Mouse (Mus musculus): ENCODE results near the gene Skp2. TPM values are rescaled to one million over a fixed set of nuclear protein-coding genes. Genes with fewer than 3 reads are reported as not detected.
"Not testable (repeated sequence)": the region's sequence is repeated elsewhere in the genome, so short reads cannot be mapped to it uniquely, and the experiment has no call there.

The Skp2 gene
- polyA plus RNA-seq (2016; fragmentation: Nextera tagmentation; extraction: Ambion mirVana) = 113 and 122 TPM in 2 replicates

- no peak within 1 kb of the TSS for H3K27ac ChIP-seq
Observed at GRCm38 (mm10) chr15:9155325-9155724, at the start of gene Skp2. Gene Skp2 (minus strand): TSS chr15:9155425.

GRCm38 (mm10) chr15:9198421-9198820, 43.2 kb upstream of the Skp2 start:
- 67% methylated on average over 6 of the region's 6 CpGs for WGBS
- Histone ChIP-seq H3K36me3 (replicated peaks) (peaks cover 8% of the 10 kb centered on the region; the same call in 1 of the 2 replicates), H3K4me3 (replicated peaks) (no peak overlapping the region), H3K9ac (no peak overlapping the region), H3K27ac (no peak overlapping the region), H3K4me2 (no peak overlapping the region), H3K27me3 (no peaks in the 10 kb centered on the region), H3K9me3 (no peaks in the 10 kb centered on the region), H3K4me1 (no peaks in the 10 kb centered on the region)
- no peak for ATAC-seq (ENCODE audit: low FRiP score)

More at GRCm38 (mm10) chr15:9155325-9155724, at the start of gene Skp2:
- Histone ChIP-seq H3K9ac (no peak within 1 kb of the TSS), H3K4me3 (replicated peaks) (no peak within 1 kb of the TSS), H3K36me3 (replicated peaks) (peaks cover 42% of the 10 kb centered on the region), H3K4me1 (no peaks in the 10 kb centered on the region), H3K27me3 (no peaks in the 10 kb centered on the region), H3K4me2 (no peak within 1 kb of the TSS), H3K9me3 (no peaks in the 10 kb centered on the region)
- no peak for ATAC-seq (ENCODE audit: low FRiP score)

GRCm38 (mm10) chr15:9192685-9193084, 37.5 kb upstream of the Skp2 start:
- peaks cover 21% of the 10 kb centered on the region for H3K36me3 ChIP-seq (replicated peaks)
- H3K9me3 ChIP-seq; ATAC-seq (ENCODE audit: low FRiP score); H3K27ac ChIP-seq; H3K4me1 ChIP-seq; H3K4me2 ChIP-seq; H3K4me3 ChIP-seq (replicated peaks); H3K27me3 ChIP-seq; H3K9ac ChIP-seq: not testable (repeated sequence)

GRCm38 (mm10) chr15:9189796-9190195, 34.6 kb upstream of the Skp2 start:
- H3K36me3 ChIP-seq (replicated peaks) = peaks cover 33% of the 10 kb centered on the region
- 82% methylated on average over 2 of the region's 2 CpGs for WGBS

GRCm38 (mm10) chr15:9183995-9184394, 28.8 kb upstream of the Skp2 start:
- WGBS = 96% methylated on average over 5 of the region's 5 CpGs

More at GRCm38 (mm10) chr15:9189796-9190195, 34.6 kb upstream of the Skp2 start:
- no peak overlapping the region for H3K9ac ChIP-seq
- no peak overlapping the region for H3K27ac ChIP-seq
- H3K4me2 ChIP-seq = no peak overlapping the region
- H3K27me3 ChIP-seq = no peaks in the 10 kb centered on the region
- H3K9me3 ChIP-seq = no peaks in the 10 kb centered on the region
- no peak for ATAC-seq (ENCODE audit: low FRiP score)
- H3K4me3 ChIP-seq (replicated peaks) = no peak overlapping the region
- no peaks in the 10 kb centered on the region for H3K4me1 ChIP-seq

GRCm38 (mm10) chr15:9177038-9177437, 21.8 kb upstream of the Skp2 start:
- H3K36me3 ChIP-seq (replicated peaks) = peaks cover 25% of the 10 kb centered on the region
- H3K4me3 ChIP-seq (replicated peaks) = no peak overlapping the region
- H3K9me3 ChIP-seq = no peaks in the 10 kb centered on the region
- H3K4me1 ChIP-seq = no peaks in the 10 kb centered on the region
- no peak overlapping the region for H3K27ac ChIP-seq
- 95% methylated on average over 3 of the region's 3 CpGs for WGBS
- H3K9ac ChIP-seq = no peak overlapping the region
- no peaks in the 10 kb centered on the region for H3K27me3 ChIP-seq
- no peak for ATAC-seq (ENCODE audit: low FRiP score)
- H3K4me2 ChIP-seq = no peak overlapping the region

More at GRCm38 (mm10) chr15:9183995-9184394, 28.8 kb upstream of the Skp2 start:
- no peak for ATAC-seq (ENCODE audit: low FRiP score)
- Histone ChIP-seq H3K4me1 (no peaks in the 10 kb centered on the region), H3K9me3 (no peaks in the 10 kb centered on the region), H3K27ac (no peak overlapping the region), H3K27me3 (no peaks in the 10 kb centered on the region), H3K36me3 (replicated peaks) (peaks cover 28% of the 10 kb centered on the region), H3K9ac (no peak overlapping the region), H3K4me3 (replicated peaks) (no peak overlapping the region), H3K4me2 (no peak overlapping the region)

- H3K4me1 ChIP-seq = no peaks in the 10 kb centered on the region; the same call in 1 of the 2 replicates
- H3K9me3 ChIP-seq = no peaks in the 10 kb centered on the region
- 67% methylated on average over 6 of the region's 6 CpGs for WGBS
- no peak for ATAC-seq (ENCODE audit: low FRiP score)
- peaks cover 26% of the 10 kb centered on the region for H3K36me3 ChIP-seq (replicated peaks)
- H3K27me3 ChIP-seq = no peaks in the 10 kb centered on the region
- H3K4me2 ChIP-seq = no peak overlapping the region
- H3K4me3 ChIP-seq (replicated peaks) = no peak overlapping the region
- H3K9ac ChIP-seq = no peak overlapping the region
- H3K27ac ChIP-seq = no peak overlapping the region
Observed at GRCm38 (mm10) chr15:9164125-9164524, 8.9 kb upstream of the Skp2 start.

- Histone ChIP-seq H3K27ac (0 out of 2 replicates have a peak overlapping the region, but pooled peaks have one; percentile 19), H3K4me2 (no peak overlapping the region), H3K36me3 (replicated peaks) (peaks cover 22% of the 10 kb centered on the region), H3K4me3 (replicated peaks) (no peak overlapping the region), H3K9ac (no peak overlapping the region), H3K27me3 (no peaks in the 10 kb centered on the region), H3K4me1 (no peaks in the 10 kb centered on the region; the same call in 1 of the 2 replicates), H3K9me3 (no peaks in the 10 kb centered on the region)
- no peak for ATAC-seq (ENCODE audit: low FRiP score)
- 54% methylated on average over 4 of the region's 4 CpGs for WGBS
Observed at GRCm38 (mm10) chr15:9162557-9163070, 7.4 kb upstream of the Skp2 start.

- H3K36me3 ChIP-seq (replicated peaks) = peaks cover 30% of the 10 kb centered on the region
- under 1% methylated on average over 37 of the region's 37 CpGs for WGBS
- ATAC-seq (ENCODE audit: low FRiP score) = peak; percentile 90
- H3K27ac ChIP-seq = peak overlapping the region; percentile 83
- H3K4me1 ChIP-seq = peaks cover 17% of the 10 kb centered on the region
- H3K4me3 ChIP-seq (replicated peaks) = peak overlapping the region; percentile 85
- no peaks in the 10 kb centered on the region for H3K9me3 ChIP-seq
- no peaks in the 10 kb centered on the region for H3K27me3 ChIP-seq
- H3K4me2 ChIP-seq = peak overlapping the region; percentile 79
- H3K9ac ChIP-seq = peak overlapping the region; percentile 80
Observed at GRCm38 (mm10) chr15:9140684-9141171, 14.5 kb downstream of the Skp2 start.

GRCm38 (mm10) chr15:9140252-9140680, 15.0 kb downstream of the Skp2 start, which contains the start of gene Lmbrd2:
Gene Lmbrd2 (plus strand): TSS chr15:9140550.
- H3K27me3 ChIP-seq = no peaks in the 10 kb centered on the region
- H3K36me3 ChIP-seq (replicated peaks) = peaks cover 34% of the 10 kb centered on the region
- H3K9ac ChIP-seq = peak within 1 kb of the TSS; percentile 80
- H3K4me2 ChIP-seq = peak within 1 kb of the TSS; percentile 79
- H3K9me3 ChIP-seq = no peaks in the 10 kb centered on the region
- WGBS = under 1% methylated on average over 34 of the region's 34 CpGs
- peak; percentile 98 for ATAC-seq (ENCODE audit: low FRiP score)
- peak within 1 kb of the TSS; percentile 85 for H3K4me3 ChIP-seq (replicated peaks)
- peak within 1 kb of the TSS; percentile 83 for H3K27ac ChIP-seq
- H3K4me1 ChIP-seq = peaks cover 17% of the 10 kb centered on the region

- ATAC-seq (ENCODE audit: low FRiP score) = no peak
- peaks cover 39% of the 10 kb centered on the region for H3K36me3 ChIP-seq (replicated peaks)
- H3K4me1 ChIP-seq = peaks cover 17% of the 10 kb centered on the region
- no peaks in the 10 kb centered on the region for H3K9me3 ChIP-seq
- H3K9ac ChIP-seq = peak overlapping the region; percentile 69
- no peaks in the 10 kb centered on the region for H3K27me3 ChIP-seq
- H3K4me2 ChIP-seq = peak overlapping the region; percentile 79
- H3K27ac ChIP-seq = no peak overlapping the region
- 27% methylated on average over 10 of the region's 10 CpGs for WGBS
- peak overlapping the region; percentile 85 for H3K4me3 ChIP-seq (replicated peaks)
Observed at GRCm38 (mm10) chr15:9139447-9139846, 15.8 kb downstream of the Skp2 start.

GRCm38 (mm10) chr15:9134891-9135507, 20.2 kb downstream of the Skp2 start:
- peaks cover 64% of the 10 kb centered on the region for H3K36me3 ChIP-seq (replicated peaks)
- H3K9ac ChIP-seq = no peak overlapping the region
- H3K4me1 ChIP-seq = peaks cover 17% of the 10 kb centered on the region
- WGBS = 86% methylated on average over 6 of the region's 6 CpGs
- H3K4me2 ChIP-seq = no peak overlapping the region
- ATAC-seq (ENCODE audit: low FRiP score) = no peak
- H3K27ac ChIP-seq = no peak overlapping the region
- no peaks in the 10 kb centered on the region for H3K27me3 ChIP-seq
- H3K9me3 ChIP-seq = no peaks in the 10 kb centered on the region
- no peak overlapping the region for H3K4me3 ChIP-seq (replicated peaks)

Measured in forebrain, embryonic 12.5 days (tissue).